Mouse (Mus musculus): ENCODE data around the gene Rpl7l1. TPM values are rescaled to one million over a fixed set of nuclear protein-coding genes. Genes with fewer than 3 reads are reported as not detected.

Gene Rpl7l1
- polyA plus RNA-seq, 1 experiment from 2014 or later, result 171 TPM

DNA sequence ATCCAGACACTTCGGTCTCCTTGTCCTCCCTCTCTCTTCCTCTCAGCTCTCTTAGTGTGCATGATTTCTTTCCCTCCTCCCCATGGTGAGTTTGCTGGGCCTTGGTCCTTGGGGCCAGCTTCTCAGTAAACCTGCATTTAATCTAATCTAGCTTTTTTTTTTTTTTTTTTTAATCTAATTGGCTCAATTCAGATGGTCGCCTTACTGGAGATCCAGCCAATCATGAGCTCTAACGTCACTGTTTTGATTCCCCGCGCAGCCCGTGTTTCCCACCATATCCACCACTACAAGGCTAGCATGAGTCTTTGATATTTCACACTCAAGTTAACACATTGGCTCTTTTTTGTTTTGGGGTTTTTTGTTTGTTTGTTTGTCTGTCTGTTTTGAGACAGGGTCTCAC is 32.0 kb upstream of the Rpl7l1 start:
- Histone ChIP-seq H3K27me3 (ENCODE audit: insufficient read depth, low read length) (no peaks in the 10 kb centered on the region), H3K4me1 (ENCODE audit: insufficient read depth) (no peaks in the 10 kb centered on the region), H3K4me2 (no peak overlapping the region), H3K9me3 (ENCODE audit: low read depth, low read length) (no peaks in the 10 kb centered on the region), H3K36me3 (ENCODE audit: insufficient read depth) (peaks cover 26% of the 10 kb centered on the region; the same call in 1 of the 2 replicates), H3K4me3 (ENCODE audit: low read depth, low read length) (no peak overlapping the region), H3K27ac (ENCODE audit: low read depth) (no peak overlapping the region), H3K9ac (no peak overlapping the region)
- DNase-seq (no peak), ATAC-seq (ENCODE audit: insufficient read depth) (no peak)
- TF ChIP-seq CTCF (IDR thresholded peaks at IDR 0.05; ENCODE audit: low read depth), result no peak
- WGBS, result 92% methylated on average over 6 of the region's 6 CpGs

DNA sequence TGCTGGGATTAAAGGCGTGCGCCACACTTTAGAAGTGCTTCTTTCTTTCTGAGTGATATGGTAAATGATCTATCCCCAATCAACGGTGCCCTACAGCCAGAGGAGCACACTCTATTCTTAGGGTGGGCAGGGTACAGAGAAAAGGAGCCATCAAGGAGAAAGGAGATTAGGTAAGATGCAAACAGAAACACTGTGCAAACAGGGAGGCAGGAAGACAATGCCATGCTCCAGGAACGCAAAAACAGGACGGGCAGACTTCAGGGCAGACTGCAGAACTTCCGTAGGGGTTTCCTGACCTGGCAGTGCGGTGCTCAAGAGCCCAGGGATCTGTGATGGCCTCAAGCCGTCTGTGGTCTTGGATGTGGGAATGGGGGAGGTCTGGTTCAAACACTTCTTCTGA is 31.2 kb upstream of the Rpl7l1 start:
- Histone ChIP-seq H3K4me1 (ENCODE audit: insufficient read depth) (no peaks in the 10 kb centered on the region), H3K36me3 (ENCODE audit: insufficient read depth) (peaks cover 34% of the 10 kb centered on the region; the same call in 1 of the 2 replicates), H3K27me3 (ENCODE audit: insufficient read depth, low read length) (no peaks in the 10 kb centered on the region), H3K27ac (ENCODE audit: low read depth) (no peak overlapping the region), H3K4me2 (no peak overlapping the region), H3K4me3 (ENCODE audit: low read depth, low read length) (no peak overlapping the region), H3K9ac (no peak overlapping the region), H3K9me3 (ENCODE audit: low read depth, low read length) (no peaks in the 10 kb centered on the region)
- TF ChIP-seq CTCF (IDR thresholded peaks at IDR 0.05; ENCODE audit: low read depth), result no peak
- DNase-seq (no peak), ATAC-seq (ENCODE audit: insufficient read depth) (no peak)
- WGBS, result 77% methylated on average over 8 of the region's 8 CpGs

DNA sequence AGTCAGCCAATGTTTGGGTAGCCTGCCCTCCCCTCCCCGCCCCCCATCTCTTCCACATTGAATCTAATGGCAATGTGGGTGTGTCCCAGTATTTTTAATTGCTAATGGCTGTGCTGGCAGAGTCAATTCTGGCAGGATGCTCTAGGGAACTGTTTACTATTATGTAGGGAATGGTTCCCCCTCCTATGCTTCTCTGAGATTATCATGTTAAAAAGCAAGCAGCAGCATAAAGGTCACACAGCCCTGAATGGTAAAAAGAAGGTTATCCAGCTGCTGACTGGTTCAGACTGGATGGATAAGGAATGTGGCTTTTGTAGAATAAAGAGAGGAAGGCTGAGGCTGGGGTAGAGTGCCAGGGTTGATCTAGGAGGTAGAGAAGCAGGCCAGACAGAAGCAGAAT is 30.0 kb upstream of the Rpl7l1 start:
- DNase-seq, result no peak
- 76% methylated on average over 1 of the region's 1 CpGs for WGBS
- Histone ChIP-seq H3K27me3 (ENCODE audit: insufficient read depth, low read length) (no peaks in the 10 kb centered on the region), H3K9ac (no peak overlapping the region), H3K27ac (ENCODE audit: low read depth) (no peak overlapping the region), H3K4me1 (ENCODE audit: insufficient read depth) (no peaks in the 10 kb centered on the region), H3K4me2 (no peak overlapping the region), H3K4me3 (ENCODE audit: low read depth, low read length) (no peak overlapping the region), H3K9me3 (ENCODE audit: low read depth, low read length) (no peaks in the 10 kb centered on the region), H3K36me3 (ENCODE audit: insufficient read depth) (peaks cover 43% of the 10 kb centered on the region)
- ATAC-seq (ENCODE audit: insufficient read depth), result no peak
- TF ChIP-seq CTCF (IDR thresholded peaks at IDR 0.05; ENCODE audit: low read depth), result no peak

DNA sequence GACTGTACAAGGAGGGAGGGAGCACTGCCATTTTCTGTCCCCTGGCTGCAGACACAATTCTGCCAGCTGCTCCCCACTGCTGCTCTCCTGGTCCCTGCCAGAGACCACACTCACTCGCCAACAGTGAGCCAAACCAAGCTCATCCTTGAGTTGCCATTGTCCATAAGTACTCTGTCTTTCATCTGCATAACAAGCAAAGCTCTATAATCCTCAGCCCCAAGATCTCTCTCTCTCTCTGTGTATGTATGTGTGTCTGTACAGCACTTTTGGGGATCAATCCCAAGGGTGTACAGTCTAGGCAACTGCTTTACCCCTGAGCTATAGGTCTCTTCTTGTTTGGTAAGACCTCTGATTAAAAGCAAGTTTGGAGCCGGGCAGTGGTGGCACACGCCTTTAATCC is 28.2 kb upstream of the Rpl7l1 start:
- Histone ChIP-seq H3K9me3 (ENCODE audit: low read depth, low read length) (no peaks in the 10 kb centered on the region), H3K27ac (ENCODE audit: low read depth) (no peak overlapping the region), H3K9ac (no peak overlapping the region), H3K4me1 (ENCODE audit: insufficient read depth) (no peaks in the 10 kb centered on the region), H3K4me2 (no peak overlapping the region), H3K27me3 (ENCODE audit: insufficient read depth, low read length) (no peaks in the 10 kb centered on the region), H3K36me3 (ENCODE audit: insufficient read depth) (peaks cover 60% of the 10 kb centered on the region), H3K4me3 (ENCODE audit: low read depth, low read length) (no peak overlapping the region)
- TF ChIP-seq CTCF (IDR thresholded peaks at IDR 0.05; ENCODE audit: low read depth), result no peak
- DNase-seq (no peak), ATAC-seq (ENCODE audit: insufficient read depth) (no peak)
- WGBS, result 93% methylated on average over 3 of the region's 3 CpGs

DNA sequence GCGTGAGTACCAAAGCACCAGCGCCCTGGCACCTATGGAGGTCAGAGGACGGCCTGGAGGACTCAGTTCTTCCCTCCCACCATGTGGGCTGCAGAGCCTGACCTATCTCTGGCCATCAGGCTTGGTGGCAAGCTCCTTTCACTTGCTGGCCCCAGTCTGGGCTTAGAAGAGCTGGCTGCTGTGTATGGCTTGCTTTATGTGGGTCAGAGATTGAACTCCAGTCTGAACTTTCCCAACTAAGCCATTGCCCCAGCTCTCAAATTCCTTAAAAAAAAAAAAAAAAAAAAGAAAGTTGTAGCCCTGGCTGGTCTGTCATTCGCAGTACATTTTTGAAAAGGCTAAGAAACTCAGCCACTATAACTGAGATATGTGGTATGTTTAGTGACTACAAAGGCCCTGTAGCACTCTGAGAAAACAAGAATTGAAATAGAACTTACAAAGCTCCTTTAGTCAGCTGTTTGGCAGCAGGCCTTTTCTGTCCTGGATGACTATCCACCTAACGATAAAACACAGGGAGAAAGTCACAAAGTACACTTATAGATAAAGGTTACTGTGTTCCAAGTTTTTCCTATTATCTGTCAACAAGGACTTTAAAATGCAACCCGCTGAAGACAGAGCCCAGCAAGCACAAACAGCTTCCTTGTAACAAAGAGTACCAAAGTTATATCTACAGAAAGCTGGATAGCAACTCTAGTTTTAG is 26.8 kb upstream of the Rpl7l1 start:
- WGBS, result 83% methylated on average over 6 of the region's 6 CpGs
- Histone ChIP-seq H3K9ac (no peak overlapping the region), H3K4me1 (ENCODE audit: insufficient read depth) (no peaks in the 10 kb centered on the region), H3K4me2 (no peak overlapping the region), H3K36me3 (ENCODE audit: insufficient read depth) (peaks cover 63% of the 10 kb centered on the region), H3K27me3 (ENCODE audit: insufficient read depth, low read length) (no peaks in the 10 kb centered on the region), H3K4me3 (ENCODE audit: low read depth, low read length) (no peak overlapping the region), H3K9me3 (ENCODE audit: low read depth, low read length) (no peaks in the 10 kb centered on the region), H3K27ac (ENCODE audit: low read depth) (no peak overlapping the region)
- no peak for TF ChIP-seq CTCF (IDR thresholded peaks at IDR 0.05; ENCODE audit: low read depth)
- DNase-seq (no peak), ATAC-seq (ENCODE audit: insufficient read depth) (no peak)

GRCm38 (mm10) chr17:46808376-46808775 is 25.9 kb upstream of the Rpl7l1 start:
- H3K9ac ChIP-seq, result no peak overlapping the region
- no peak overlapping the region for H3K4me3 ChIP-seq (ENCODE audit: low read depth, low read length)
- H3K27ac ChIP-seq (ENCODE audit: low read depth), result no peak overlapping the region
- H3K27me3 ChIP-seq (ENCODE audit: insufficient read depth, low read length), result no peaks in the 10 kb centered on the region
- WGBS, result 89% methylated on average over 10 of the region's 10 CpGs
- ATAC-seq (ENCODE audit: insufficient read depth) (no peak), DNase-seq (no peak)
- TF ChIP-seq CTCF (IDR thresholded peaks at IDR 0.05; ENCODE audit: low read depth), result no peak
- H3K9me3 ChIP-seq (ENCODE audit: low read depth, low read length), result no peaks in the 10 kb centered on the region
- peaks cover 58% of the 10 kb centered on the region for H3K36me3 ChIP-seq (ENCODE audit: insufficient read depth)
- H3K4me1 ChIP-seq (ENCODE audit: insufficient read depth), result no peaks in the 10 kb centered on the region
- H3K4me2 ChIP-seq, result no peak overlapping the region

GRCm38 (mm10) chr17:46801761-46802160 is 19.3 kb upstream of the Rpl7l1 start:
- DNase-seq, result no peak
- 72% methylated on average over 6 of the region's 6 CpGs for WGBS
- H3K4me1 ChIP-seq (ENCODE audit: insufficient read depth), result no peaks in the 10 kb centered on the region
- no peaks in the 10 kb centered on the region for H3K9me3 ChIP-seq (ENCODE audit: low read depth, low read length)
- H3K9ac ChIP-seq, result no peak overlapping the region
- H3K4me3 ChIP-seq (ENCODE audit: low read depth, low read length), result no peak overlapping the region
- no peak overlapping the region for H3K27ac ChIP-seq (ENCODE audit: low read depth)
- ATAC-seq (ENCODE audit: insufficient read depth), result no peak
- H3K36me3 ChIP-seq (ENCODE audit: insufficient read depth), result peaks cover 37% of the 10 kb centered on the region
- no peaks in the 10 kb centered on the region for H3K27me3 ChIP-seq (ENCODE audit: insufficient read depth, low read length)
- H3K4me2 ChIP-seq, result no peak overlapping the region
- no peak for TF ChIP-seq CTCF (IDR thresholded peaks at IDR 0.05; ENCODE audit: low read depth)

All from lung, embryonic 14.5 days (tissue).